Mouse (Mus musculus) embryonic fibroblast, embryonic 13.5 days (primary cell): ENCODE measurements around the gene Lime1.

Experiments used
- CTCF ChIP-seq: IDR thresholded peaks from 2 replicates; pipeline ENCODE4 v1.5.1; 2011; ENCODE audit warnings: mild to moderate bottlenecking, control low read depth, low read length, moderate library complexity, borderline replicate concordance; ENCODE audit not compliant: insufficient read depth
- POLR2A ChIP-seq: IDR thresholded peaks from 2 replicates; pipeline ENCODE4 v1.6.1; 2011; ENCODE audit warnings: low read depth, mild to moderate bottlenecking, control low read depth, low read length, moderate library complexity

DNA sequence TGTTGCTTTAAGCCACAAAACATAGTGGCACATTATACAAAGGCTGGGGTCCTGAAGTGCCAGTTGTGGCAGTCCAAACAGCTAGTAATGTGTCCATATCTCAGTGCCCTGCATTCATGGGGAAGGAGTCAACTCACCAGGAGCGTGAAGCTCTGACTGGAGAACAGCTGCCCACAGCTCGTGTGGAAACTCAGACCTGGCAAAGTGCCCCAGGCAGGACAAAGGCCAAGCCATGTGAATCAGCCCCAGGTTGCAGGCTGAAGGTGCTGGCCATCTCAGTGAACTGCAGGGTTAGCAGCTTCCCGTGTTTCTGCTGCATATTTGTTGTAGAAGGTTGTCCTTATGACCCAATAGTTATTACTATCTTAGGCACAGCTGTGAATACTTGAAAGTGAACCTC is 36.1 kb downstream of the Lime1 start:
- TF ChIP-seq POLR2A = no peak
- TF ChIP-seq CTCF = no peak
